Mouse (Mus musculus): Measurements from ENCODE around the gene Dnajb4. TPM values are rescaled to one million over a fixed set of nuclear protein-coding genes. Genes with fewer than 3 reads are reported as not detected.
A peak's percentile ranks its signal among the peaks of the same experiment; 100 is the strongest.

Dnajb4 gene
- total and polyA plus RNA-seq, 3 experiments, result 10.7 to 14.6 TPM; not detected in 1

- H3K4me1 ChIP-seq (ENCODE audit: control insufficient read depth in 1 of 2, insufficient read depth in 2 of 2, low read length in 2 of 2), result peaks cover 0 to 5% of the 10 kb centered on the region in 2 experiments; a peak in 3 of 4 replicates
- no peak overlapping the region for H3K4me3 ChIP-seq (ENCODE audit: control insufficient read depth in 1 of 2, insufficient read depth in 1 of 2, low read depth in 2 of 2, low read length in 2 of 2)
- no peaks in the 10 kb centered on the region for H3K9me3 ChIP-seq (replicated peaks; ENCODE audit: insufficient read depth, low read length)
- DNase-seq (ENCODE audit: low read depth, low spot score), result no peak
- H3K79me2 ChIP-seq (ENCODE audit: control insufficient read depth, insufficient read depth, low read length, poor library complexity), result peaks cover 3% of the 10 kb centered on the region; the same call in 1 of the 2 replicates
- peaks cover 26 to 61% of the 10 kb centered on the region in 2 experiments for H3K36me3 ChIP-seq (ENCODE audit: control insufficient read depth in 1 of 2, insufficient read depth in 2 of 2, low read length in 2 of 2)
- H3K9ac ChIP-seq (ENCODE audit: control insufficient read depth, low read depth, low read length, poor library complexity, severe bottlenecking), result no peak overlapping the region
- H3K27me3 ChIP-seq (ENCODE audit: control insufficient read depth in 1 of 2, insufficient read depth in 2 of 2, low read length in 2 of 2), result no peaks in the 10 kb centered on the region
- H3K27ac ChIP-seq (ENCODE audit: control insufficient read depth, low read depth, low read length), result no peak overlapping the region
- TF ChIP-seq POLR2A (IDR thresholded peaks at IDR 0.05; ENCODE audit: control insufficient read depth in 1 of 2, insufficient read depth in 1 of 2, low read depth in 1 of 2, low read length in 2 of 2, poor library complexity in 1 of 2), result 0 out of 4 replicates have a peak, but pooled peaks of 1 of the 2 experiments have one; percentile 8
- no peak for TF ChIP-seq HCFC1 (IDR thresholded peaks at IDR 0.05; ENCODE audit: low read depth, low read length)
Observed at GRCm38 (mm10) chr3:152235238-152235637, 25.1 kb upstream of the Dnajb4 start.

DNA sequence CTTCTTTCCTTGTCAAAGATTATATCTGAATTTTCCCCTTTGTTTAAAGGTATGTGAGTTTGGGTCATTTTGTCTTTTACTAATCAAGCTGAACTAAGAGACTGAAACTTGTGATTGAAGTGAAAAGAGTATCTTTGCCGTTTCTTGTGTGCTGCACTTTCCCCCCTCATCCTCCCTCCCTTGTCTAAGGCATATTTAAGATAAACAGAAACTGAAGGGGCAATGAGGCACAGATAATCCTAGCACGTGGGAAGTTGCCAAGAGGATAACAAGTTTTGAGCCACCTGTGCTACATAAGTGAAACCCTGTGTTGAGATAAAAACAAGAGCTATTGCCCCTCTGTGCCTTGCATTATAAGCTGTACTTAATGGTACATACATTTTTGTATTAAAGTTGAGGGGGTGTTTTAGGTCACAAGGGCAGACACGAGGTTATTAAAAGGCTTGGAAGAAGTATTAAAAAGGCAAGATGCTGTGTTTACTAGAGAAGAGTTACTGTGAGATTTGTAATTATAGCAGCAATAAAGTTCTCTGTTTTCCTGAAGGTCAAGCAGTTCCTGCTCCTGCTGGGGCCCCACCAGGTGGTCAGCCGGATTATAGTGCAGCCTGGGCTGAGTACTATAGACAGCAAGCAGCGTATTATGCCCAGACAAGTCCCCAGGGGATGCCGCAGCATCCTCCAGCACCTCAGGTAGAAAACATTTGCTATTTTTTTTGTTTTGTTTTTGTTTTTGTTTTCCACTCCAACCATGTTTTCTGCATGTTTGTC is 21.4 kb upstream of the Dnajb4 start:
- no peaks in the 10 kb centered on the region for H3K9me3 ChIP-seq (replicated peaks; ENCODE audit: insufficient read depth, low read length)
- H3K79me2 ChIP-seq (ENCODE audit: control insufficient read depth, insufficient read depth, low read length, poor library complexity), result peaks cover 7% of the 10 kb centered on the region; the same call in 1 of the 2 replicates
- peaks cover 3 to 14% of the 10 kb centered on the region in 2 experiments for H3K4me1 ChIP-seq (ENCODE audit: control insufficient read depth in 1 of 2, insufficient read depth in 2 of 2, low read length in 2 of 2)
- DNase-seq (ENCODE audit: low read depth, low spot score), result peak; percentile 77
- no peak overlapping the region for H3K4me3 ChIP-seq (ENCODE audit: control insufficient read depth in 1 of 2, insufficient read depth in 1 of 2, low read depth in 2 of 2, low read length in 2 of 2)
- H3K9ac ChIP-seq (ENCODE audit: control insufficient read depth, low read depth, low read length, poor library complexity, severe bottlenecking), result no peak overlapping the region
- TF ChIP-seq TAL1 (IDR thresholded peaks at IDR 0.05; ENCODE audit: low read length) (peak; percentile 74), ZKSCAN1 (IDR thresholded peaks at IDR 0.05; ENCODE audit: low read depth, low read length) (no peak), ZMIZ1 (IDR thresholded peaks at IDR 0.05; ENCODE audit: low read depth, low read length) (no peak), RCOR1 (IDR thresholded peaks at IDR 0.05; ENCODE audit: low read depth, low read length) (peak; percentile 61; the same call in 1 of the 2 replicates), KAT2A (conservative IDR thresholded peaks at IDR 0.05; ENCODE audit: low read depth, low read length) (no peak), MYC (IDR thresholded peaks at IDR 0.05; ENCODE audit: low read depth, low read length) (peak; percentile 73; the same call in 1 of the 2 replicates), ETS1 (IDR thresholded peaks at IDR 0.05; ENCODE audit: low read depth, low read length) (peak; percentile 87), GATA1 (IDR thresholded peaks at IDR 0.05; ENCODE audit: low read depth, low read length) (peak; percentile 87), MAX (IDR thresholded peaks at IDR 0.05; ENCODE audit: low read length) (peak; percentile 82), ZC3H11A (IDR thresholded peaks at IDR 0.05; ENCODE audit: low read depth, low read length) (no peak), SIN3A (IDR thresholded peaks at IDR 0.05; ENCODE audit: low read length) (peak; percentile 90), CHD1 (IDR thresholded peaks at IDR 0.05; ENCODE audit: low read depth, low read length) (no peak), EP300 (IDR thresholded peaks at IDR 0.05; ENCODE audit: low read depth in 1 of 2, low read length in 2 of 2) (peak; percentile 77 to 87), USF1 (IDR thresholded peaks at IDR 0.05; ENCODE audit: low read depth, low read length) (peak; percentile 67), CHD2 (IDR thresholded peaks at IDR 0.05; ENCODE audit: low read length) (no peak), SMC3 (IDR thresholded peaks at IDR 0.05; ENCODE audit: low read depth, low read length) (no peak), MXI1 (IDR thresholded peaks at IDR 0.05; ENCODE audit: low read depth, low read length) (peak; percentile 89), HCFC1 (IDR thresholded peaks at IDR 0.05; ENCODE audit: low read depth, low read length) (no peak), TBP (IDR thresholded peaks at IDR 0.05; ENCODE audit: low read depth, low read length) (no peak), MEF2A (IDR thresholded peaks at IDR 0.05; ENCODE audit: extremely low read depth, insufficient replicate concordance, low read depth, low read length, poor library complexity, severe bottlenecking) (no peak), MYB (IDR thresholded peaks at IDR 0.05; ENCODE audit: low read depth, low read length) (0 out of 2 replicates have a peak, but pooled peaks have one; percentile 28), NELFE (IDR thresholded peaks at IDR 0.05; ENCODE audit: low read depth, low read length) (no peak), TCF12 (IDR thresholded peaks at IDR 0.05; ENCODE audit: low read depth, low read length) (peak; percentile 95), BHLHE40 (IDR thresholded peaks at IDR 0.05; ENCODE audit: borderline replicate concordance, low read depth, low read length) (peak; percentile 90), POLR2AphosphoS2 (IDR thresholded peaks at IDR 0.05; ENCODE audit: low read length) (no peak), JUND (IDR thresholded peaks at IDR 0.05; ENCODE audit: low read depth, low read length) (no peak), CTCF (IDR thresholded peaks at IDR 0.05 in 2 of 3, conservative IDR thresholded peaks at IDR 0.05 in 1 of 3; ENCODE audit: control insufficient read depth in 1 of 3, insufficient read depth in 1 of 3, low read depth in 2 of 3, low read length in 3 of 3, poor library complexity in 1 of 3, severe bottlenecking in 1 of 3) (no peak), ELF1 (IDR thresholded peaks at IDR 0.05; ENCODE audit: low read depth, low read length) (no peak), USF2 (IDR thresholded peaks at IDR 0.05; ENCODE audit: borderline replicate concordance in 1 of 2, insufficient read depth in 1 of 2, low read depth in 1 of 2, low read length in 2 of 2) (no peak)
- H3K36me3 ChIP-seq (ENCODE audit: control insufficient read depth in 1 of 2, insufficient read depth in 2 of 2, low read length in 2 of 2), result peaks cover 38 to 81% of the 10 kb centered on the region in 2 experiments
- no peak overlapping the region for H3K27ac ChIP-seq (ENCODE audit: control insufficient read depth, low read depth, low read length)
- H3K27me3 ChIP-seq (ENCODE audit: control insufficient read depth in 1 of 2, insufficient read depth in 2 of 2, low read length in 2 of 2), result no peaks in the 10 kb centered on the region
